Mouse (Mus musculus): ENCODE measurements around the gene Fgfbp3.
"Not testable (repeated sequence)": the region's sequence is repeated elsewhere in the genome, so short reads cannot be mapped to it uniquely, and the experiment has no call there.

The Fgfbp3 gene

GRCm38 (mm10) chr19:36910424-36911045, 8.9 kb downstream of the Fgfbp3 start:
- DNase-seq (ENCODE audit: low spot score in 2 of 2), result peak; percentile 44 to 70

DNA sequence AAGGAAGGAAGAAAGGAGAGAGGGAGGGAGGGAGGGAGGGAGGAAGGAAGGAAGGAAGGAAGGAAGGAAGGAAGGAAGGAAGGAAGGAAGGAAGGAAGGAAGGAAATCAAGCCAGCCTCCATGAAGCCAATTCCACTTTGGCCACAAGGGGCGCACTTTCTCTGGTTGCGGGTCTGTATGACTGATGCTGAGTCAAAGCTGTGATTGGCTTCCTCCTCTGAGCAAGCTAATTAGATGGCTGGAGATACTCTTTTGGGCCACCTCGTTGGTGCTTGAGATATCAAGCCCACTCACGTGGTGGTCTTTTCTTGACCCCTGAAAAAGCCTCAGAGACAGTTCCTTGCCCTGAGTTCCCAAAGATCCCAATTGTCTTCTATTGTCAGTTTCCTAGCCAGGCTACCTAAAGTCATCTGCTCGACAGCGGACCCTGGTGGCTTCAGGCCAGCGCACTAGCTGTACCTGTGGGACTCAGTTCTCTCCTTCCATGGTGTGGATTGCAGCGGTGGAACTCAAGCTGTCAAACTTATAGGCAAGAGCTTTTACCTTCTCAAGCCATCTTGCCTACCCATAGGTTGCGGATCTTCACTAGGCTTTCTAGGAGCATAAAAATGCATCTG, 9.6 kb downstream of the Fgfbp3 start:
- DNase-seq (ENCODE audit: low spot score in 2 of 2), result no peak

DNA sequence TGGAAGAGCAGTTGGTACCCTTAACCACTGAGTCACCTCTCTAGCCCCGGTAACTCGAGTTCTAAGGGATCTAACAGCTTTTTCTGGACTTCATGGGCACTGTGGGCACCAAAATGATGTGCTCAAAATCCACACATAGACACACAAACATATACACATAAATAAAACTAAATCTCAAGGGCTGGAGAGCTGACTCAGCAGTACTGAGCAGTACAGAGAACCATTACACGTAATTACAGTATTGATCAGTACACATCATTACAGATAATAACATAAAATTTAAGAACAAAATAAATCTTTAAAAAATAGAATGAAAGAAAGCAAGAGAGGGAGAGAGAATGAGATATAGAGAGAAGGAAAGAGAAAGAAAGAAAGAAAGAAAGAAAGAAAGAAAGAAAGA, 10.3 kb downstream of the Fgfbp3 start:
- DNase-seq (ENCODE audit: low spot score in 2 of 2), result no peak

GRCm38 (mm10) chr19:36904211-36905007, 15.0 kb downstream of the Fgfbp3 start:
- DNase-seq (ENCODE audit: low spot score in 2 of 2), result peak in 1 of 2 experiments; percentile 49

DNA sequence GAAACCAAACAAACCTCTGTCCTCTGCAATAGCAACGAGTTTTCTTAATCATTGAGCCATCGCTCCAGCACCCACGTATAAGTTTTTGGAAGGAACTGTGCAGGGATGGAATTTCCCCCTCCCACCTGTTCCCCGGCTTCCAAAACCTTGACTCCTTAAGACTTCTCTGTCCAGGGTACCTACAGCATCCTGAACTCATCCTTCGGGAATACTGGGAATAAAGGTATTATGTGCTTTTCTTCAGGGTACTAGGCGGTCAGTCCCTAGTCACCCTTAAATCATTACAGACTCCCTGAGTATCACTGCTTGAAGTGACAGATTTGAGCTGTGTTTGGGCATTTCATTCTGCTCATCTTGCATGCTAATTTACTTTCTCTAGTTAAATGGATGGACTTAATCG, 16.0 kb downstream of the Fgfbp3 start:
- no peak for DNase-seq (ENCODE audit: low spot score in 2 of 2)

- DNase-seq (ENCODE audit: low spot score in 2 of 2), result no peak
Measured at GRCm38 (mm10) chr19:36897778-36898177, 21.6 kb downstream of the Fgfbp3 start.

- no peak for DNase-seq (ENCODE audit: low spot score in 2 of 2)
Measured at GRCm38 (mm10) chr19:36896791-36897569, 22.4 kb downstream of the Fgfbp3 start.

DNA sequence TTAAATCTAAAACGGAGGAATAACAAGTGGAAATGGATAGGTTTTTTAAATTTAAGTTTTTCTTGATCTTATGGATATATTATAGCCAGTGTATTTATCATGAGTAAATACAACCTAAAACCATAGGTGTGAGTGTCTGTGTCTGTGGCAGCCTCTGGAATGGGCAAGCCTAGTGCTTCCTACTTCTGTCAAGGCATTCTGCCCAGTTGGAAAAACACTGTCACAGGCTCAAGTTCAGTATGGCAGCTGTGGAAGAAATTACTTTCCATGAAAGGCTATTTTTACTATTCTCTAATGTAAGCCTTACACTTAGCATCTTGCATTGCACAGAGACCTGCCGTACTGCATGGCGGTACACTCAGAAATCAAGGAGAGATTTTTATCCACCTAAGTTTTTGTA, 27.7 kb downstream of the Fgfbp3 start:
- DNase-seq (ENCODE audit: low spot score in 2 of 2), result no peak

DNA sequence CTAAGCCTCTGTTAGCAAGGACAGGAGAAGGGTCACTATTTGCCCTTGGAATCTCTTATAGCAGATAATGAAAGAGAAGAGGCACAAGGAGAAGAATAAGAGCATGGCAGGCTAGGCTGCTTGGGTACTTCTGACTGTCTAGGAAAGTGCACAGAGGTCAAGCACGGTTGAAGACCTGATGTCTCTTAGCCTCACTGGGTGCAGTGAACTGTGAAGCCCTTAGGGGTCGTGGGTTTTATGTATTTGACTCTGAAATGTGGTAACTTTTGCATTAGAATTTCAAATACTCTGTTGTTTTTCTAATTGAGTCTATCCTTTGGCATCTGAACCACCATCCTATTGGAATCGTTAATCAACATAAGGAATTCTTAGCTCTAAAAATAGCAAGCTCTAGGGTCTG, 31.7 kb downstream of the Fgfbp3 start:
- DNase-seq (ENCODE audit: low spot score in 2 of 2), result no peak

DNA sequence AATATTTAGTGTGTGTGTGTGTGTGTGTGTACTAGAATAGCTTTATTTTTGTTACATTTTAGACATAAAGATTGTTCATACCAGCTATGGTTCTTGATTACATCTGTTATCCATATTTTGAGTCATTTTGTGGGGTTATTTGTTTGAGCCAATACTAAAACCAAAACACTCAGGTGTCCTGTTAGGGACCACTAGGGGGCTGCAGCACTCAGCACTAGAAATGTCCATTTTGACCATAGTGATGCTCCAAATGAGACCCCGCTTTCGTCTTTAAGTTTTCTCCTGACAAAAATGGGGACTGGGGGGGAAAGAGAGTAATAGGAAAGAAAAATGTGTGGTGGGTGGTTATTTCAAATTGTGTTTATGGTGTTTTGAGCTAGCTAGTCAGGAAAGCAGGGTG, 33.1 kb downstream of the Fgfbp3 start:
- no peak for DNase-seq (ENCODE audit: low spot score in 2 of 2)

- no peak for DNase-seq (ENCODE audit: low spot score in 2 of 2)
Measured at GRCm38 (mm10) chr19:36883119-36883518, 36.3 kb downstream of the Fgfbp3 start.

DNA sequence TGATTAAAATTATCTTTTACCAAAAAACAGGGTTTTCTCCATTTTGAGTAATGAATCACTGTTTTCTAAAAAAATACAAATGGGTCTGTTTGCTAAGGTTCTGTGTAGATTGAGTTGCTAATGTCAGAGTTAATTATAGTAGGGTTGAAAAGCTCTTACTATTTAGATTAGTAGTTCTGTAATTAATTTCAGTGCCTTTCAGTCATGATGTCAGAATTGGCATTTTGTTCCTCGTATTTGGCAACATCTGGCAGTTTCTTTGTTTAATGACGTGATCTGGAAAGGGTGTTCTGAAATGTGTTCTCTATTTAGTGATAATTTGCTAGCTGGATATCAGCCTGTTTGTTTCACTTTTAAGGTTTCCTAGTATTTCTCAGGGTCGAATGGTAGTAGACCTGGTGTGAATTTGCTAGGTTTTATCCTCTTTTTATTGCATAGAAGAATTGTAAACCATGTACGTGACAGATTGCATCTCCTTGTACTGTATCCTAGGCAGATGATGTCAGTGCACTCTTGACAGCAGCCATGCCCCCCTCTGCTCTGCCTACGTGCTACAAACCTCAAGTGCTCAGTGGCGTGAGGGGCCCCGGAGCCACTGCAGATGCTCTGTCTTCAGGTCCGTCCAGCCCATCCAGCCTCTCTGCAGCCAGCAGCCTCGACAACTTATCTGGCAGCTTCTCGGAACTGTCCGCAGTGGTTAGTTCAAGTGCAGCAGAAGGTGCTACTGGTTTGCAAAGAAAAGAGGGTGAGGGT, 40.5 kb downstream of the Fgfbp3 start:
- no peak for DNase-seq (ENCODE audit: low spot score in 2 of 2)

DNA sequence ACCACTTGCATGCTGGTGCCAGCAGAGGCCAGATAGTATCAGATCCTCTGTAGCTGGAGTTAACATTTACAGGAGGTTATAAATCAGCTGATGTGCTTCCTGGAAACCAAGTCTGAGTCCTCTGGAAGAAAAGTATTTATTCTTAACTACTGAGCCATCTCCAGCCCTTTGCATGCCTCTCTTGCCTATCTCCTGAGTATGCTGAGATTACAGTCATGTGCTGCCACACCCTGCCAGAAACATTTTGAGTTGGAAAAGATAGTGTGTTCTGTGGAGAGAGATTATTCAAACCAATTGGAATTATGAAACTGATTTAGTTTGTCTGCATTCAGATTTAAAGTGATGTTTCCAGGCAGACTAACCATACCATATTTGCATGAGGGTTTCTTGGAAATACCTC, 42.1 kb downstream of the Fgfbp3 start:
- no peak for DNase-seq (ENCODE audit: low spot score in 2 of 2)

DNA sequence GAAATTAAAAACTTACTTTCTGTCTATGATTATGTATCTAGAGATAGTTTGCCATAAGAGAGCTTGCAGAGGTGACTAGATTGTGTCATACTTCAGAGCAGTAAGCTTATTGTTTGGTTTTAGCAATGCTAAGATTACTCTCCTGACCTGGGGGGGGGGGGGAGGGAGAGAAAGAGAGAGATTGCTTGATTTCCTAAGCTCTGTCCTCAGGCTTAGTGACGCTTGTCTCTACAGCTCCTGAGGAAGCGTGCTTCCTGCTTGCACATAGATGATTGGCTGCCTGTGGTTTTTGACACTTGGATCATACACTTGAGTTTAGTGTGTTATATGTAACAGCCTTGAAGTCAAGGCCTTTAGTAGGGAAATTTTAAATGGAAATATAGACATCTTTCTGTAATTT, 44.8 kb downstream of the Fgfbp3 start:
- no peak for DNase-seq (ENCODE audit: low spot score in 2 of 2)

GRCm38 (mm10) chr19:36868675-36869074, 50.7 kb downstream of the Fgfbp3 start:
- not testable (repeated sequence) for DNase-seq (ENCODE audit: low spot score in 2 of 2)
